Mouse (Mus musculus) lung, postnatal 0 days (tissue): Measurements from ENCODE around the gene Wnt1. TPM values are rescaled to one million over a fixed set of nuclear protein-coding genes. Genes with fewer than 3 reads are reported as not detected.

Experiments used
- ATAC-seq: fragments of 200-750 bp; cut with Nextera tagmentation; 2 replicates; pipeline ENCODE4 v1.8.0; 2017; ENCODE audit warnings: moderate library complexity
- DNase-seq: peaks from one replicate; pipeline ENCODE4 v3.0.0-alpha.2; 2016; ENCODE audit warnings: low spot score
- H3K27ac ChIP-seq: fragments of 300-500 bp; sonication (generic); 2 replicates; pipeline ENCODE4 v1.5.1; 2014; ENCODE audit warnings: antibody characterized with exemption, mild to moderate bottlenecking, low read length, mixed read lengths
- H3K27me3 ChIP-seq: fragments of 300-500 bp; sonication (generic); replicated peaks from 2 replicates; pipeline ENCODE4 v1.6.1; 2014; ENCODE audit warnings: low read length, mixed read lengths; ENCODE audit not compliant: insufficient read depth
- H3K36me3 ChIP-seq: fragments of 300-500 bp; sonication (generic); 2 replicates; pipeline ENCODE4 v1.6.1; 2014; ENCODE audit warnings: low read length, mixed read lengths; ENCODE audit not compliant: insufficient read depth
- H3K4me1 ChIP-seq: fragments of 300-500 bp; sonication (generic); 2 replicates; pipeline ENCODE4 v1.6.1; 2014; ENCODE audit warnings: antibody characterized with exemption, low read depth, low read length, mixed read lengths; ENCODE audit not compliant: insufficient read depth
- H3K4me2 ChIP-seq: fragments of 300-500 bp; sonication (generic); replicated peaks from 2 replicates; pipeline ENCODE4 v1.6.1; 2014; ENCODE audit warnings: low read depth, mild to moderate bottlenecking, low read length, moderate library complexity, mixed read lengths
- H3K4me3 ChIP-seq: fragments of 300-500 bp; sonication (generic); 2 replicates; pipeline ENCODE4 v1.5.1; 2014; ENCODE audit warnings: low read depth, low read length
- H3K9ac ChIP-seq: fragments of 300-500 bp; sonication (generic); replicated peaks from 2 replicates; pipeline ENCODE4 v1.6.1; 2014; ENCODE audit warnings: low read depth, mild to moderate bottlenecking
- H3K9me3 ChIP-seq: fragments of 300-500 bp; sonication (generic); 2 replicates; pipeline ENCODE4 v1.6.1; 2016; ENCODE audit warnings: low read length, mixed read lengths
- CTCF ChIP-seq: IDR thresholded peaks from 2 replicates; pipeline ENCODE4 v1.5.1; 2016; ENCODE audit warnings: antibody characterized with exemption, mild to moderate bottlenecking
- EP300 ChIP-seq: IDR thresholded peaks from 2 replicates; pipeline ENCODE4 v1.6.1; 2016; ENCODE audit warnings: antibody characterized with exemption, mild to moderate bottlenecking, control low read depth
- WGBS: fragments of 180-500 bp; shearing (Covaris S2); extraction: QIAGEN DNeasy Blood & Tissue Kit; methylation state at CpG from one replicate; pipeline ENCODE4 v1.1.7; 2014; 5-methylcytosine and 5-hydroxymethylcytosine counted together
- polyA plus RNA-seq: library from polyadenylated mRNA; unstranded; fragments of >200 nt; fragmentation: Nextera tagmentation; extraction: Ambion mirVana; gene quantifications from 2 replicates; pipeline ENCODE4 v1.2.1, GENCODE M21; 2015

Gene Wnt1
- polyA plus RNA-seq, 1 experiment from 2014 or later: not detected

GRCm38 (mm10) chr15:98781166-98781565, 8.5 kb upstream of the Wnt1 start:
- peaks cover 5% of the 10 kb centered on the region; the same call in 1 of the 2 replicates for H3K4me1 ChIP-seq
- H3K27me3 ChIP-seq: peaks cover 56% of the 10 kb centered on the region
- H3K9ac ChIP-seq: no peak overlapping the region
- H3K4me2 ChIP-seq: no peak overlapping the region
- ATAC-seq (no peak), DNase-seq (no peak)
- no peak overlapping the region for H3K4me3 ChIP-seq
- no peak for TF ChIP-seq CTCF
- no peak for TF ChIP-seq EP300
- WGBS: 34% methylated on average over 6 of the region's 6 CpGs
- H3K36me3 ChIP-seq: no peaks in the 10 kb centered on the region
- no peak overlapping the region for H3K27ac ChIP-seq
- no peaks in the 10 kb centered on the region for H3K9me3 ChIP-seq

DNA sequence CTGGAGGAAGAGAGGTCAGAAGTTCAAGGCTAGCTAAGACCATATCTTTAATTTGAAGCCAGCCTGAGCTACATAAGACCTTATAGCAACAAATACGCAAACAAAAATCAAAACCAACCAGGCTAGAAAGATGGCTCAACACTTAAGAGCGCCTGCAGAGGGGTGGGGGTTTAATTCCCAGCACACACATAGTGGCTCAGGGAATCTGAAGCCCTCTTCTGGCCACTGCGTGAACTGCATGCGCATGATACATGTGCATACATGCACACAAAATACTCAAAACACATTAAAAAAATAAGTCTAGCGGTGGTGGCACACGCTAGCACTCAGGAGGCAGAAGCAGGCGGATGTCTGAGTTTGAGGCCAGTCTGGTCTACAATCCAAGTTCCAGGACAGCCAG, 3.9 kb upstream of the Wnt1 start:
- H3K9ac ChIP-seq: no peak overlapping the region
- no peak overlapping the region for H3K27ac ChIP-seq
- no peak for DNase-seq
- peaks cover under 1% of the 10 kb centered on the region; the same call in 1 of the 2 replicates for H3K4me1 ChIP-seq
- TF ChIP-seq CTCF (peak; percentile 68), EP300 (no peak)
- 35% methylated on average over 7 of the region's 7 CpGs for WGBS
- peaks cover 34% of the 10 kb centered on the region for H3K27me3 ChIP-seq
- no peaks in the 10 kb centered on the region for H3K36me3 ChIP-seq
- no peak overlapping the region for H3K4me2 ChIP-seq
- no peak for ATAC-seq
- no peaks in the 10 kb centered on the region for H3K9me3 ChIP-seq
- H3K4me3 ChIP-seq: no peak overlapping the region

DNA sequence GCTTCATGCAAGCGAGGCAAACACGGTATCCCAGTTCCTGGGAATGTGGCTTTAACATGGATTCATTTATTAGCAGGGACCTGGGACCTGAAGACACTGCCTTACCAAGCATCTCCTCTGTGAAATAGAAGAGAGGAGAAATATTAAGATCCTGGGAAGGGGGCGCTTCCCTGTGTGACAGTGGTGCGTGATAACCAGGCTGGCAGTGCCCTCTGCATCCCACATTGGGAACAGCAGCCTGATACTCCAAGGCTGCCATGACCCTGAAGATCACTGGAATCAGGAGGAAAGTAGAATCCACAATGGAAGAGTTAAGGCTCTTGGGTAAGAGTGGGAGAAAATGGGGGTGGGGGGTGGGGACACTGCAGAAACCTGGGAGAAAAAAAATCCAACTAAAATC, 1.7 kb upstream of the Wnt1 start:
- 31% methylated on average over 4 of the region's 4 CpGs for WGBS
- ATAC-seq: 0 out of 2 replicates have a peak, but pooled peaks have one; percentile 22
- Histone ChIP-seq H3K27me3 (peaks cover 46% of the 10 kb centered on the region), H3K4me2 (no peak overlapping the region), H3K27ac (no peak overlapping the region), H3K36me3 (no peaks in the 10 kb centered on the region), H3K4me3 (no peak overlapping the region), H3K4me1 (peaks cover 4% of the 10 kb centered on the region; the same call in 1 of the 2 replicates), H3K9ac (no peak overlapping the region), H3K9me3 (no peaks in the 10 kb centered on the region)
- TF ChIP-seq EP300 (no peak), CTCF (peak; percentile 78)
- peak; percentile 47 for DNase-seq

DNA sequence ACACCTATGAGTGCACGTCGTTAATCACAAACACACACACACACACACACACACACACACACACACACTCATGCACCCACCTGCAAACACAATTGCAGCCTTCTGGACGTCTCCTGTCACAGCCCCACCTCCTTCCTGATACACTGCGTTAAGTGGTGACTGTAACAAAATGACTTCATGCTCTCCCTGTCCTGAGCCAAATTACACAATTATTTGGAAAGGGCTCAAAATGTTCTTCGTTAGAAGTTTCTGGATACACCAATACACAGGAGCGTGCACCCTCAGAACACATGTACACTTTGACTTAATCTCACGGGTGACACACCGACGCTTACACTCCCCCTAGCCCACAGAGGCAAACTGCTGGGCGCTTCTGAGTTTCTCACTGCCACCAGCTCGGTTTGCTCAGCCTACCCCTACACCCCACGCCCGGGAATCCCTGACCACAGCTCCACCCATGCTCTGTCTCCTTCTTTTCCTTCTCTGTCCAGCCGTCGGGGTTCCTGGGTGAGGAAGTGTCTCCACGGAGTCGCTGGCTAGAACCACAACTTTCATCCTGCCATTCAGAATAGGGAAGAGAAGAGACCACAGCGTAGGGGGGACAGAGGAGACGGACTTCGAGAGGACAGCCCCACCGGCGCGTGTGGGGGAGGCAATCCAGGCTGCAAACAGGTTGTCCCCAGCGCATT, 541 bp upstream of the Wnt1 start:
- WGBS: 7% methylated on average over 24 of the region's 24 CpGs
- Histone ChIP-seq H3K4me3 (peak overlapping the region; percentile 10; the same call in 1 of the 2 replicates), H3K9me3 (no peaks in the 10 kb centered on the region), H3K4me1 (peaks cover 8% of the 10 kb centered on the region; the same call in 1 of the 2 replicates), H3K27me3 (peaks cover 58% of the 10 kb centered on the region), H3K9ac (no peak overlapping the region), H3K27ac (no peak overlapping the region), H3K36me3 (no peaks in the 10 kb centered on the region), H3K4me2 (peak overlapping the region; percentile 33; the same call in 1 of the 2 replicates)
- DNase-seq (peak; percentile 82), ATAC-seq (peak; percentile 68)
- TF ChIP-seq EP300: no peak
- TF ChIP-seq CTCF: no peak

DNA sequence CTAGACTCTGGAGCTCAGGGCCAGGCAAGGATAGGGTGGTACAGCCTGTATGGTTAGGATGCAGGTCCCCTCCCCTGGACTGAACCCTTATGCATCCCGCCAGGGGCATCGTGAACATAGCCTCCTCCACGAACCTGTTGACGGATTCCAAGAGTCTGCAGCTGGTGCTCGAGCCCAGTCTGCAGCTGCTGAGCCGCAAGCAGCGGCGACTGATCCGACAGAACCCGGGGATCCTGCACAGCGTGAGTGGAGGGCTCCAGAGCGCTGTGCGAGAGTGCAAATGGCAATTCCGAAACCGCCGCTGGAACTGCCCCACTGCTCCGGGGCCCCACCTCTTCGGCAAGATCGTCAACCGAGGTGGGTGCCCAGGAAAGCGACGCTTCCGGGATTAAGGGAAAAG, 1.1 kb downstream of the Wnt1 start:
- WGBS: under 1% methylated on average over 23 of the region's 23 CpGs
- Histone ChIP-seq H3K36me3 (no peaks in the 10 kb centered on the region), H3K27ac (no peak overlapping the region), H3K4me3 (peak overlapping the region; percentile 26), H3K4me2 (peak overlapping the region; percentile 40), H3K9ac (no peak overlapping the region), H3K4me1 (peaks cover 8% of the 10 kb centered on the region; the same call in 1 of the 2 replicates), H3K9me3 (no peaks in the 10 kb centered on the region), H3K27me3 (peaks cover 69% of the 10 kb centered on the region)
- no peak for TF ChIP-seq CTCF
- TF ChIP-seq EP300: no peak
- ATAC-seq (no peak), DNase-seq (no peak)

DNA sequence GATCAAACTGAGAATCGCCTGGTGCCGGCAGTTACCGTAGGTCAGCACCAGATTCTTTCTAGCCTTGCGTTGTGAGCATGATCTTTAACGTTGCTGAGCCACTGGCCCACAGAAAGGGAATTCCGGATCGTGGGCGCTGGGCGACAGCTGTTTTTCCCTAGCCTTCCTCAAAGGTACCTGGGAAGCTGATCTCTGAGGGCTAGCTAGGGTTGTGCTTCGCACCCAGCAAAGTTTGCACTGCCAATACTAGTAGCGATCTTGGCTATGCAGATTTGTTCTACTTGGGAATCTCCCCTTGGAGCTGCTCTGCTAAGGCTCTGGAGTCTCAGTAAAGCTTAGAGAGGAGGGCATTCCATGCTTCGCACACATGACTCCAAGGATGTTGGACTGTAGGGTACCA, 1.6 kb downstream of the Wnt1 start:
- no peak for TF ChIP-seq EP300
- no peak for TF ChIP-seq CTCF
- Histone ChIP-seq H3K4me3 (peak overlapping the region; percentile 26), H3K36me3 (no peaks in the 10 kb centered on the region), H3K4me1 (peaks cover 8% of the 10 kb centered on the region; the same call in 1 of the 2 replicates), H3K9me3 (no peaks in the 10 kb centered on the region), H3K27ac (no peak overlapping the region), H3K4me2 (peak overlapping the region; percentile 40), H3K9ac (no peak overlapping the region), H3K27me3 (peaks cover 70% of the 10 kb centered on the region)
- DNase-seq: no peak
- no peak for ATAC-seq
- 2% methylated on average over 12 of the region's 12 CpGs for WGBS
